Mouse (Mus musculus) frontal cortex, postnatal 36 days (tissue): Measurements from ENCODE around the gene Surf4.

Experiments
- DNase-seq, 2 experiments: peaks; one replicate each; pipeline ENCODE4 v3.0.0; 2022; ENCODE audit warnings: low spot score in 2 of 2

The Surf4 gene

DNA sequence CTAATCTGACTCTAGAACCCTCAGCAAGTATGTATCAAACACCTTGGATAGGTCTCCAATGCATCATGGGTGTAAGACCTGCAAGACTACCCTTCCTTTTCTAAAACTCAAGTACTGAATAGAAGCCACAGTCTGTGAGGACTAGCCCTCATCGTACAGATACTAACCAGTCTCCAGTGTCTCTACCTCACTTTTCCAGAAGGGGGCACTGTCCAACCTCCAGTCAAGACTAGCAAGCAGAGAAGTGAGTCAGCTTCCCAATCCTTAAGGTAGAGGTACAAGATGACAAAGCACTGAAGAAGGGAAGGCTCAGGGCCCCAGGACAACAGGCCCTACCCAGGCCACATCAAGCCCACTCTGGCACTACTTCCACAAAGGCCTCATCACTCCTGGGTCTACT is 3.3 kb downstream of the Surf4 start:
- peak; percentile 64 to 81 for DNase-seq

DNA sequence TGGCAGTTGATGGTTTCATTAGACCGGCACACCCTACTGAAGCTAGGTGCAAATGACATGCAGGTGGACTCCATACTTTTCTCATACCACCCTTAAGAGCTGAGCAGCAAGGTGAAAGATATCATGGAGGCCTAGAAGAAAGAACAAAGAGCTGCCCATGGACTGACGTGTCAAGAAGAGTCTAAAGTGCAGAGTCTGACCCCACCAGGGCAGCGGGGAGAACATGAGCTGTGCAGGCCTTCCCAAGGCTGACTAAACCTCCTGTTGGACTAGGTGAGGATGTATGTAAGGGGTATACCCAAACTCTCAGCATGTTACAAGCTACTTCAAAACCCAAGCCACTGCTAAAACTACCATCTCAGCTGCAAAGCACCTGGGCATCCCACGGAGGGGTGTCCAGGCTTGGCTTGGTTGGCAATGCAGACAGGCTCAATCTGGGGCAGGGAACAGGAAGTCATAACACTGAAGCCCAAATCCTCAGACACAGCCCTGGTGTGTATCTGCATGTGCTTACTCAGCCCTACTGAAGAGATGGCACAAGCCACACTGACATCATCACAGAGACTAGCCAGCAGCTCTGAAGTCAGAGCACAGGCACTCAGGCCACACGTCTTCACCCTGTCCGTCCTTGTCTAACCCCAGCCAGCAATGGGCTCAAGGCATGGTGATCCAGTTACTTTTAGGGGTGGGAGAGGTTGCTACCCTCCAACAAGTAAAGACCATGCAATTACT is 5.8 kb downstream of the Surf4 start:
- DNase-seq = no peak

DNA sequence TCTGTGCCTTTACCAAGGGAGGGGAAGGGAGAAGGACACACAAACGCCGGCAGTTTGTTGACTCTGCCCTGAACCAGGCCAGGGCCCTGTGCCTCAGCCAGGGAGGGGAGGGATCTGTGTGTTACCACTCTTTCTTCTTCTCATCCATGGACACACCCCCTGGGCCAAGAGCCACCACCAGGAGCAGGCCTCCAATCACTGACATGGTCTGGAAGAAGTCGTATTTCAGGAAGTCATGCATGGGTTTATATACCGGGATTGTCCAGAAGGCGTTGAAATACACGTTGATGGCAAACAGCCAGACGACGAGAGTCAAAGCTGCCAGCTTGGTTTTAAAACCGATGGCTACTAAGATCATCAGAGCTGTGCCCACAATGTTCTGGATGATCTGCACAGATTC is 11.9 kb downstream of the Surf4 start:
- no peak for DNase-seq

DNA sequence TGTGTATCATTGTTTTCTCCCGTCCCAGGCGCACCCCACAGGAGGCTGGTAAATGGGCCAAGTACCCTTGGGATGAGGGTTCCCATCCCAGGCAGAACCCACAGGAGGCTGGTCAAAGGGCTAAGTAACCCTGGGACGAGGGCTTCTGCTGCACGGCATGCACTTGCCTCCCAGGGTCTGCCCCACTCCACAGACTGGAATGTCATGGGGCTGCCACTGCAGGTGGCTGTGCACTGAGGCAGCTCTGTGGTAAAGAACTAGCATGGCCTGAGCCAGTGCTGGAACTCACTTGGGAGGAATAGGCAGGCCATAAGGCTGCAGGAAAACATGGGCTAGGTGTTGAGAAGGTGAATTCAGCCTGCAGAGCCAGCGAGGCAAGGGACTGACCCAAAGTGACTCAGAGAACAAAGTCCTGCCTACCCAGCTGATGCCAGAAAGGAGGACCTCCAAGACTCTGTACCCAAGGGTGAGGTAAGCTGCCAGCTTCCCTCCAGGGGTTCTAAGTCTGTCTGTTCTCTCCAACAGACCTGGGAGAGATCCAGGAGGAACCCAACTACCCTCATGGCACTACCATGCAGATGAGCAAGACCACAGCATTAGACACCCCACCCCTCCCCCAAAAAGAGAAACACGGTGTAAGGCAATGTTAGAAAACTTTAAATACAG is 13.4 kb downstream of the Surf4 start:
- DNase-seq = no peak

GRCm38 (mm10) chr2:26919684-26920083 is 14.0 kb downstream of the Surf4 start:
- no peak for DNase-seq

- DNase-seq = no peak
Observed at GRCm38 (mm10) chr2:26916738-26917137, 17.0 kb downstream of the Surf4 start.

- peak; percentile 86 to 91 for DNase-seq
Observed at GRCm38 (mm10) chr2:26915927-26916728, 17.6 kb downstream of the Surf4 start, which contains the start of the genes Surf2 and Surf1. TSS of gene Surf2 (plus strand) at chr2:26916367. TSS of gene Surf1 (minus strand) at chr2:26916530.

- DNase-seq = no peak
Observed at GRCm38 (mm10) chr2:26914148-26914941, 19.4 kb downstream of the Surf4 start.

- DNase-seq = no peak
Observed at GRCm38 (mm10) chr2:26913416-26914147, 20.1 kb downstream of the Surf4 start.

DNA sequence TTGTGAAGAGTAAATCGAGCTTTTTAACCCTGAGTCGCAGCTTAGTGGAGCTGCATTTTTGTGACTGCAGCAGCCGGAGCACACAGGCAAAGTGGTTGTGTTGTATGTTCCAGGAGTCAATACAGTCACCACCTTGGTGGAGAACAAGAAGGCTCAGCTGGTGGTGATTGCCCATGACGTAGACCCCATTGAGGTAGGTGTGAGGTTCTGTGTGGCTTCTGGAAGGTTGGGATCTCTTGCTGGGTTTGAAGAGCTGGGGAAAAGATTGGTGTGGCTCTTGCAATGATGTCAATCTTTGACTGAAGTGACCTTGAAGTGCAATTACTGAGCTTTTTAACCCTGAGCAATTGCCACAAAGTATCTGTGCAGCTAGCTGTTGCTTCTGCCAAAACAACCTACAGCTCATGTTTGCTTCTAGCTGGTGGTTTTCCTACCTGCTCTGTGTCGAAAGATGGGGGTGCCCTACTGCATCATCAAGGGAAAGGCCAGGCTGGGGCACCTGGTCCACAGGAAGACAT is 21.4 kb downstream of the Surf4 start:
- DNase-seq = no peak

DNA sequence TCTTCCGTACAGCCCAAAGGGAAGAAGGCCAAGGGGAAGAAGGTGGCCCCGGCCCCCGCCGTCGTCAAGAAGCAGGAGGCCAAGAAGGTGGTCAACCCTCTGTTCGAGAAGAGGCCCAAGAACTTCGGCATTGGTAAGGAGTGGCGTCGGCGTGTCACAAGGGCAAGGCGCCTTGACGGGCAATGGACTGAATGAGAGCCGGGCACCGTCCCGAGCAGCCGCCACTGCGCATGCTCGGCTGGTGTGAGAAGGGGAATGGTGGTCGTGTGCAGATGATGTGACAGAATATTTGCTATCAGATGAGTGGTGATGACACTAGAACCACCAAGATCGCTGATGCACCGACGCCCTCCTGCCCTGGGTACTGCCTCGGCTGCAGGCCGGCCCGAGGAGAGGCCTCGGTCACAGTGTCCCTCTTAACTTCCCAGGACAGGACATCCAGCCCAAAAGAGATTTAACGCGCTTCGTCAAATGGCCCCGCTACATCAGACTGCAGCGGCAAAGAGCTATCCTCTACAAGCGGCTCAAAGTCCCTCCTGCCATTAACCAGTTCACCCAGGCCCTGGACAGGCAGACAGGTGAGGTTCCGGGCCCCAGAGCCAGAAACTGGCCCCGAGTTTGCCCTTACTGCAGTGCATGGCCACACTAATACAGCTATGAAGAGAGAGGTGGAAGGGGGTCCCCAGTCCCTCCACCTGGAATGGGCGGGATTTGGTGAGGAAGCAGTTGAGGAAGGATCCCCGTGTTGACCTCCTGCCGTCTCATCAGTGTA is 22.5 kb downstream of the Surf4 start:
- DNase-seq = peak in 1 of 2 experiments; percentile 60

GRCm38 (mm10) chr2:26910124-26910993 is 23.4 kb downstream of the Surf4 start, which contains the start of the genes Med22 and Rpl7a:
TSS of gene Med22 (minus strand) at chr2:26910677.
TSS of gene Rpl7a (plus strand) at chr2:26910764.
- peak; percentile 99 for DNase-seq

- DNase-seq = no peak
Observed at GRCm38 (mm10) chr2:26909387-26909784, 24.3 kb downstream of the Surf4 start.

- no peak for DNase-seq
Observed at GRCm38 (mm10) chr2:26908710-26909386, 24.9 kb downstream of the Surf4 start.

- DNase-seq = no peak
Observed at GRCm38 (mm10) chr2:26907109-26907508, 26.6 kb downstream of the Surf4 start.

DNA sequence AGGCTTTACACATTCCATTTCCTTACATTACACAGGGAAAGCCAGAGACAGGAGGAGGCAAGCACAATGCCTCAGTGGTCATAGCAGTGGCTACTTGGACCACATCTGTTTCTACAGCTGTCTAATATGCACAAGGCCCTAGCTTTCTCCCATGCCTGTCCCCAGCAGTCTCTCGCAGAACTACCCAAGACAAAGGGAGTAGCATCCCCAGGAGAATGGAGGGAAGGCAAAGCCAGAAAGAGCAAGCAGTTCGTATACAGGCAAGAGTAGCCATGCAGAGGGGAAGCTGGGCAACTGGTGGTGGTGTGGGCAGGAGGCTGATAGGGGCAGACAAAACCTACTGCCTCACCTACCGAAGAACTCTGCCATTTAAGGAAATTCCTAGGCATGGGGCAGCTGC is 27.3 kb downstream of the Surf4 start:
- DNase-seq = no peak

- no peak for DNase-seq
Observed at GRCm38 (mm10) chr2:26905936-26906335, 27.8 kb downstream of the Surf4 start.

DNA sequence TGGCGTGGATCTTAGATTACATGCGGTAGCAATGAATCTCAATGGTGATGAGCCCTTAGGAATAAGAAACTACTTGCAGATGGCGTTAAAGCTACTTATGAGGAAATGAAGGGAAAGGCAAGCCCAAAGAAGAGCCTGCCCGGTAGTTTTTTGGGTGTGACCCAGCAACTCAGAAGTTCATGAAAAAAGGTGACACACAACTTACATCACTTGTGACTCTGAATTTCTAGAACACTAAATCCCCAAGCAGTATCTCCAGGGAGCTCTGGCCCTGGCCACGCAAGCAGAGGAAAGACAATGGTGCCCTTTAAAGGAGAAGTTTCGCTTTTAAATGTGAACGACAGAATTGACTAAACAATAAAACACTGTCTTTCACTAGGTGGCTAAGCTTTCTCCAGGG is 30.4 kb downstream of the Surf4 start:
- DNase-seq = no peak
